Mouse (Mus musculus) liver, postnatal 0 days (tissue): Measurements from ENCODE around the gene Elfn2.

Experiments
- CTCF ChIP-seq: sonication (generic); IDR thresholded peaks from 2 replicates; pipeline ENCODE4 v1.5.1; 2016; ENCODE audit warnings: antibody characterized with exemption, low read depth
- EP300 ChIP-seq: IDR thresholded peaks from 2 replicates; pipeline ENCODE4 v1.6.1; 2016; ENCODE audit warnings: antibody characterized with exemption, low read depth, mild to moderate bottlenecking

DNA sequence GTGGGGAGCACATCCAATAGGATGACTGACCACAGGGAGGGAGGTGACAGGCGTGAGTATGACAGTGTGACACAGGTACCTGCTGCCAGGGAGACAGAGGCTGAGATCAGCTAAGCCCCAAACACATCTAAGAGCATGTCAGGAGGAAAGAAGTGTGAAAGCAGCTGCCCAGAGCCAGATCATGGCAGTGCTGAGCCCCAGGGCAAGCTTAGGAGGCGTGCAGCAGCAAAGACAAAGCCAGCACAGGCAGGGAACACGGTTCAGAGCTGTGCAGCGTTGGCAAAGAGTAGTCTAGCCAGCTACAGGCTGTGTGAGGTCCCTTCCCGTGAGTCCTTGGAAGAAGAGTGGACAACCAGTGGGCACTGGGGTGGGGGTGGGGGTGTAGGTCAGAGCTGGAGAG lies 40.9 kb downstream of the Elfn2 start:
- TF ChIP-seq CTCF = no peak
- no peak for TF ChIP-seq EP300
